Mouse (Mus musculus) limb, embryonic 13.5 days (tissue): ENCODE measurements at regions not wholly inside any gene's neighbourhood (a gene's known extent, or its start where the extent isn't known, plus 50 kb on each side); places are given as distances from the start of the nearest gene placed in this dataset.

Source experiments
- ATAC-seq: fragments of 200-750 bp; cut with Nextera tagmentation; 2 replicates; pipeline ENCODE4 v1.8.0; 2017; ENCODE audit warnings: low read depth, moderate number of reproducible peaks, moderate TSS enrichment; ENCODE audit not compliant: low FRiP score
- H3K27ac ChIP-seq: fragments of 300-500 bp; sonication (generic); 2 replicates; pipeline ENCODE4 v1.5.1; 2015; ENCODE audit warnings: inconsistent platforms, mild to moderate bottlenecking, moderate library complexity
- H3K27me3 ChIP-seq: fragments of 300-500 bp; sonication (generic); 2 replicates; pipeline ENCODE4 v1.6.1; 2015; ENCODE audit warnings: mild to moderate bottlenecking, inconsistent platforms
- H3K36me3 ChIP-seq: fragments of 300-500 bp; sonication (generic); 2 replicates; pipeline ENCODE4 v1.6.1; 2015; ENCODE audit warnings: inconsistent platforms, mild to moderate bottlenecking, moderate library complexity
- H3K4me1 ChIP-seq: fragments of 300-500 bp; sonication (generic); 2 replicates; pipeline ENCODE4 v1.6.1; 2015; ENCODE audit warnings: inconsistent platforms
- H3K4me2 ChIP-seq: fragments of 300-500 bp; sonication (generic); replicated peaks from 2 replicates; pipeline ENCODE4 v1.6.1; 2015; ENCODE audit warnings: inconsistent platforms, mild to moderate bottlenecking, moderate library complexity
- H3K4me3 ChIP-seq: fragments of 300-500 bp; sonication (generic); 2 replicates; pipeline ENCODE4 v1.5.1; 2015; ENCODE audit warnings: moderate library complexity, mild to moderate bottlenecking, inconsistent platforms
- H3K9ac ChIP-seq: fragments of 300-500 bp; sonication (generic); 2 replicates; pipeline ENCODE4 v1.6.1; 2015; ENCODE audit warnings: mild to moderate bottlenecking, inconsistent platforms
- H3K9me3 ChIP-seq: fragments of 300-500 bp; sonication (generic); 2 replicates; pipeline ENCODE4 v1.6.1; 2016; ENCODE audit warnings: inconsistent platforms
- WGBS: fragments of 180-500 bp; shearing (Covaris S2); methylation state at CpG from one replicate; pipeline ENCODE4 v1.1.7; 2015; 5-methylcytosine and 5-hydroxymethylcytosine counted together

GRCm38 (mm10) chr6:6657928-6658500, 79.6 kb upstream of the Sem1 start:
- WGBS = 31% methylated on average over 3 of the region's 3 CpGs
- no peak overlapping the region for H3K9ac ChIP-seq
- no peaks in the 10 kb centered on the region for H3K36me3 ChIP-seq
- no peak overlapping the region for H3K27ac ChIP-seq
- H3K4me2 ChIP-seq = no peak overlapping the region
- no peaks in the 10 kb centered on the region for H3K9me3 ChIP-seq
- no peaks in the 10 kb centered on the region for H3K27me3 ChIP-seq
- H3K4me1 ChIP-seq = peaks cover 13% of the 10 kb centered on the region; the same call in 1 of the 2 replicates
- no peak; the same call in 1 of the 2 replicates for ATAC-seq
- no peak overlapping the region for H3K4me3 ChIP-seq

DNA sequence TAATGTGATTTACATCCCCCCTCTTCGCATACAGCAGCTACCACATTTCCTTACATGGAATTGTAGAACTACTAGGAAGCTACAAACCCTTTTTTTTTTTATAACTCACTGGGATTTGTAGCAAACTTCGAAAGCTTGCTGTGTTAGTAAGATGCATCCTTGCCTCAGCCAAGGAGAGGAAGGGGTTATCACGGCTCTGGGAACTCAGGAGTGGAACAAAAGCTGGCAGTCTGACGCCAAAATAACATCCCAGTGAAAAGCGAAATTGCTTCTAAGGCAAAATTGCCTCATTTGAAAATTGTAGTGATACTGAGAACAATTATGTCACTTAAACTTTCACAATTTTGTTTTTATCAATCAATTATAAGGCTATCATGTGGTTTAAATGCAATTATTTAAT, 81.6 kb upstream of the Sem1 start:
- H3K27ac ChIP-seq = no peak overlapping the region
- no peak for ATAC-seq
- H3K9me3 ChIP-seq = no peaks in the 10 kb centered on the region
- peaks cover 13% of the 10 kb centered on the region; the same call in 1 of the 2 replicates for H3K4me1 ChIP-seq
- no peak overlapping the region for H3K9ac ChIP-seq
- H3K4me3 ChIP-seq = no peak overlapping the region
- 50% methylated on average over 5 of the region's 5 CpGs for whole genome bisulfite sequencing
- no peaks in the 10 kb centered on the region for H3K36me3 ChIP-seq
- H3K4me2 ChIP-seq = no peak overlapping the region
- no peaks in the 10 kb centered on the region for H3K27me3 ChIP-seq

DNA sequence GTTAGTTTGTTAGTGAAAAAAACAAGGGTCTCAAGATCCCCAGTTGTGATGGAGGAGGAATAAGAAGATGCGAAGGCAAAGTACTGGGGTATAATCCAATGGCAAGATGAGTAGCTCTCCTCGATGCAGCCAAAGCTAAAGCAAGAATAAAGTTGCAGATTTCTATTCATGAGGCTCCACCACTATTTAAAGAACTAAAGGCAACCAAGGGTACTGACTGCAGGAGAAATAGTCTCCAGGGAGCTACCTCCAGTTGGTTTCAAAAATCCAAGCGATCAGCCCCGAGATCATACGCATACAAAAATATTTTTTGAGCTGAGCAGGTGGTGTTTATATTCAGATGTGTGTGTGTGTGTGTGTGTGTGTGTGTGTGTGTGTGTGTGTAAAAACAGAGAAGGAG, 88.3 kb upstream of the Sem1 start:
- Histone ChIP-seq H3K9me3 (no peaks in the 10 kb centered on the region), H3K27me3 (no peaks in the 10 kb centered on the region), H3K36me3 (no peaks in the 10 kb centered on the region), H3K4me3 (no peak overlapping the region), H3K9ac (no peak overlapping the region), H3K27ac (no peak overlapping the region), H3K4me1 (peaks cover 5% of the 10 kb centered on the region; the same call in 1 of the 2 replicates), H3K4me2 (no peak overlapping the region)
- ATAC-seq = no peak
- WGBS = 66% methylated on average over 5 of the region's 5 CpGs

DNA sequence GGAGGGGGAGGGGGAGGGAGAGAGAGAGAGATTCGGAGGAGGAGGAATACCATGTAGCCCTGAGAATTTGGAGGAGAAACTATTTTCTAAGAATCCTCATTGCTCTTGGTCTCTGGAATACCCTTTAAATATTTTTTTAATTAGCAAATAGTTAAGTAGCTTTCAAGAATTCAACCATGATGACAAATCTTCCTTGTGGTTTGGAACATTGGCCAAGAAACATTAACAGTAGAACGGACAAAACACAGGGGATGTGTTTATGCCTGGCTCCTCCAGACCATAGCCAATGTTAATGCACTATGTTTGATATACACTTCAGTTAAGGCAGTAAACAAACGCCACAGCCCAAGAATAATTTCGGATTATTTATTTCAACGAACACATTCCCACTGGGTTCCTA, 110.8 kb upstream of the Sem1 start:
- no peaks in the 10 kb centered on the region for H3K9me3 ChIP-seq
- no peak overlapping the region for H3K4me2 ChIP-seq
- no peaks in the 10 kb centered on the region for H3K4me1 ChIP-seq
- H3K9ac ChIP-seq = no peak overlapping the region
- H3K4me3 ChIP-seq = no peak overlapping the region
- H3K27me3 ChIP-seq = no peaks in the 10 kb centered on the region
- H3K36me3 ChIP-seq = no peaks in the 10 kb centered on the region
- WGBS = 82% methylated on average over 5 of the region's 5 CpGs
- H3K27ac ChIP-seq = no peak overlapping the region
- no peak for ATAC-seq

DNA sequence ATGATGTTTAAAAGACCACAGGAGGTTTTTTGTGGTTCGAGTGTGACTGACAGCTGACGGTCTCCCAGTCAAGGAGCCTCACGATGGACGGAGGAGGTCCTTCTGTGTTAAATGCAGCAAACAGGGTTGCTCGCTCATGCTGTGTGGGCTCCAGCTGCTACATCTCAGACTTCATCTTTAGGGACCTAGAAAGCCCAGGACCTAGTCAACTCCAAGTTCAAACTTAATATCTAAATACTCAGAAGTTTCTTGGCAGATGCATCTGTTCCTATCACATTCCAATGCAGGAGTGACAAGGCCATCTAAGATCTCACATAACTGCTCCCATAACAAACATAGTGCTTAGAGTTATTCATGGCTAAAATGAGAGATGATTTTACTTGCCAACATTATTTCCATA, 111.7 kb upstream of the Sem1 start:
- Histone ChIP-seq H3K9ac (no peak overlapping the region), H3K27ac (no peak overlapping the region), H3K27me3 (no peaks in the 10 kb centered on the region), H3K4me2 (no peak overlapping the region), H3K36me3 (no peaks in the 10 kb centered on the region), H3K4me3 (no peak overlapping the region), H3K9me3 (no peaks in the 10 kb centered on the region), H3K4me1 (no peaks in the 10 kb centered on the region)
- 73% methylated on average over 5 of the region's 5 CpGs for WGBS
- no peak for ATAC-seq

- no peak overlapping the region for H3K4me2 ChIP-seq
- H3K36me3 ChIP-seq = no peaks in the 10 kb centered on the region
- no peaks in the 10 kb centered on the region for H3K27me3 ChIP-seq
- no peak for ATAC-seq
- 89% methylated on average over 8 of the region's 8 CpGs for WGBS
- no peak overlapping the region for H3K9ac ChIP-seq
- H3K4me1 ChIP-seq = no peaks in the 10 kb centered on the region
- no peak overlapping the region for H3K4me3 ChIP-seq
- no peak overlapping the region for H3K27ac ChIP-seq
- H3K9me3 ChIP-seq = no peaks in the 10 kb centered on the region
Measured at GRCm38 (mm10) chr6:6692056-6692770, 113.8 kb upstream of the Sem1 start.

DNA sequence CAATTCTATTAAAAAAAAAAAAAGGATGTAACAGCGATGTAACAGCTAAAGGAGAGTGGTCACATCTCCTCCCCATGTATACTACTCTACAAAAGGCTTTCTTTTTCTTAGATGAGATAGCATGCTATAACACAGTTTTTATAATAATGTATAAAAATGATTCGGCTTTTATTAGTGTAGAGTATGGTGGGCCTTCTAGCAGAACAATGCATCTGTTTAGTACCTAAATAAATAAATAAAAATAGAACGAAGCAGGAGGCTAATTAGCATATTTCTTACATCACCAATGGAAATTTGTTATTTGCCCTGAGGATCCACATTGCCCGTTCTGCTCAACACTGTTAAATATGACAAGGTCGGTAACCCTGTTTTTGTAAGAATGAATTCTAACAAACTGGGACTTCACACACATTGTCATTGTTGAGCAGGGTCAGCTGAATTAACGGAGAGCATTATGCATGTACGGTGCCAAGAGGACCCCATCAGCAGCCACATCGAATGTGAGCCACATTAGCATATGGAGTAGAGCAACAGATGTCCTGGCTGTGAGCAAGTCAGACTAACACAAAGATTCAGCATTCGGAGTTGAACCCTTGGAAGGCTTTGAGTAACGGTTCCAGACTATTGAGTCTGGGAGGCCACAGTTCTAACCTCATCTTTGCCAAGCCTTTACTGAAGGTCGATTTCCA, 117.4 kb upstream of the Sem1 start:
- no peak for ATAC-seq
- no peak overlapping the region for H3K27ac ChIP-seq
- no peaks in the 10 kb centered on the region for H3K9me3 ChIP-seq
- no peaks in the 10 kb centered on the region for H3K27me3 ChIP-seq
- no peak overlapping the region for H3K4me2 ChIP-seq
- no peaks in the 10 kb centered on the region for H3K36me3 ChIP-seq
- no peaks in the 10 kb centered on the region for H3K4me1 ChIP-seq
- H3K4me3 ChIP-seq = no peak overlapping the region
- WGBS = 78% methylated on average over 11 of the region's 11 CpGs
- H3K9ac ChIP-seq = no peak overlapping the region

DNA sequence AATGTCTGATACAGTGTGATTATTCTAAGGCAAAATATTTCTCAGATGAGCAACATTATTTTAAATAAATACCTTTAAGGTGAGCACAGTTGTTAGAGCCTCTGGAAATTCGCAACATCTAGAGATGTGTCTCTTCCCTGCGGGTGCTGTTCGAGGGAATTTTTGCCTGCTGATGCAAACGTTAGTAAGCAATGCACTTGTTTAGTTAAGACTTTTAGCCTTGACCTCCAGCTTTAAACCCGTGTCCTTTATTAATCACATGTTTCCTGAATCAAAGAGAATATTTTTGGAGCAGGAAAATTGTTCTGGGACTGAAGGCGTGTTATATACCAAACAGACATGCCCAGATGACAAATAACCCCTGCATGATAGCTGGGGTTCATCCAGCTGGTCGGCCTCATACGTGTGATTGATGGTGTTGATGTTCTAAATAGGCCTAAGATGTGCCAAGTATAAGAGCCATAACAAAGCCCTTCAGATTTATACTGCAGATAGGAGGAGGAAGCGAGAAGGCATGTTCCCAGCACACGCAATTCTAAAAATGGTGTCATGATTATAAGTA, 119.0 kb upstream of the Sem1 start:
- H3K4me2 ChIP-seq = no peak overlapping the region
- WGBS = 68% methylated on average over 10 of the region's 10 CpGs
- no peak overlapping the region for H3K4me3 ChIP-seq
- no peaks in the 10 kb centered on the region for H3K4me1 ChIP-seq
- H3K27ac ChIP-seq = no peak overlapping the region
- H3K27me3 ChIP-seq = no peaks in the 10 kb centered on the region
- H3K9me3 ChIP-seq = no peaks in the 10 kb centered on the region
- no peak for ATAC-seq
- no peak overlapping the region for H3K9ac ChIP-seq
- H3K36me3 ChIP-seq = no peaks in the 10 kb centered on the region

GRCm38 (mm10) chr6:6706729-6707128, 128.3 kb upstream of the Sem1 start:
- 84% methylated on average over 4 of the region's 4 CpGs for WGBS
- H3K36me3 ChIP-seq = no peaks in the 10 kb centered on the region
- no peak overlapping the region for H3K4me3 ChIP-seq
- no peaks in the 10 kb centered on the region for H3K4me1 ChIP-seq
- no peaks in the 10 kb centered on the region for H3K27me3 ChIP-seq
- no peak overlapping the region for H3K9ac ChIP-seq
- no peak for ATAC-seq
- H3K4me2 ChIP-seq = no peak overlapping the region
- no peak overlapping the region for H3K27ac ChIP-seq
- no peaks in the 10 kb centered on the region for H3K9me3 ChIP-seq

DNA sequence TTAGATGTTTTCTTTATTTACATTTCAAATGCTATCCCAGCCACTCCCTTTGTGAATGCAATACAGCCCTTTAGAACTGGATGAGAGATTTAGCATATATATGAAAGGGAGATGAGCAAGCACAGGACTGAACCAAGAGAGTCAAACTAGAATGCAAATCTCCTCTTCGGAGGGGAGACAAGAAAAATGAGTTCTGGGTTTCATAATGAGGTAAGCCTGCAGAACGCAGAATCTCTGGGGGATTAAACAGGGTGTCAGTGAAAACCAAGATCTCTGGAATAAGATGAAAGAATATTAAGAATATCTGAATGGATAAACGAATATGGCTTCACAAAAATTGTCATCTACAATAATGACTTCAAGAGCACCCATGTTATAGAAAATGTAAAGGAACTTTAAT, 130.6 kb upstream of the Sem1 start:
- Histone ChIP-seq H3K4me1 (no peaks in the 10 kb centered on the region), H3K9me3 (no peaks in the 10 kb centered on the region), H3K9ac (no peak overlapping the region), H3K27ac (no peak overlapping the region), H3K27me3 (no peaks in the 10 kb centered on the region), H3K4me2 (no peak overlapping the region), H3K4me3 (no peak overlapping the region), H3K36me3 (no peaks in the 10 kb centered on the region)
- ATAC-seq = no peak
- WGBS = 76% methylated on average over 3 of the region's 3 CpGs

- 85% methylated on average over 3 of the region's 3 CpGs for WGBS
- H3K9me3 ChIP-seq = no peaks in the 10 kb centered on the region
- no peak overlapping the region for H3K9ac ChIP-seq
- H3K36me3 ChIP-seq = no peaks in the 10 kb centered on the region
- H3K4me1 ChIP-seq = no peaks in the 10 kb centered on the region
- ATAC-seq = no peak
- H3K27ac ChIP-seq = no peak overlapping the region
- no peak overlapping the region for H3K4me3 ChIP-seq
- no peak overlapping the region for H3K4me2 ChIP-seq
- H3K27me3 ChIP-seq = no peaks in the 10 kb centered on the region
Measured at GRCm38 (mm10) chr6:6730259-6730658, 132.9 kb upstream of the Dlx6 start.

DNA sequence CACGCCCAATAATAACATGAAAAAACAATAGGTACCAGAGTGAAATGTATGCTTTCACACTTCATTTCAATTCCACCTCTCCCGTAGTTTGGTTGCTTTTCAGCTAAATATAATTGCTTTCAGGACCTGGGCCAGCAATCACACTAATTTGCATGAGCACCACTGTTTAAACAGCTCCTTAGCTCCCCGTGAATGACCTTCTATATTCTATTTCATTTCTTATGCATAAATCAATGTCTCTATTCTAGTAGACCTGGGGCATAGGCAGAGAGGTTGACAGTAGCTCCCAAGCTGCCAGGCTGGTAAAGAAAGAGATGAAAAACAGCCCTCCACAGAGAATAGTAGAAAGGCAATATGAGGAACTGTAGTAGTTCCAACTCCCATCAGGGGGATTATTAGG, 117.7 kb upstream of the Dlx6 start:
- Histone ChIP-seq H3K27me3 (no peaks in the 10 kb centered on the region), H3K4me1 (no peaks in the 10 kb centered on the region), H3K4me2 (no peak overlapping the region), H3K9ac (no peak overlapping the region), H3K9me3 (no peaks in the 10 kb centered on the region), H3K4me3 (no peak overlapping the region), H3K36me3 (no peaks in the 10 kb centered on the region), H3K27ac (no peak overlapping the region)
- 58% methylated on average over 3 of the region's 3 CpGs for WGBS
- no peak for ATAC-seq
